Mouse (Mus musculus): Measurements from ENCODE around the gene Fam19a5. TPM values are rescaled to one million over a fixed set of nuclear protein-coding genes. Genes with fewer than 3 reads are reported as not detected.

Fam19a5 gene
- polyA plus RNA-seq, 1 experiment = 98.1 TPM

DNA sequence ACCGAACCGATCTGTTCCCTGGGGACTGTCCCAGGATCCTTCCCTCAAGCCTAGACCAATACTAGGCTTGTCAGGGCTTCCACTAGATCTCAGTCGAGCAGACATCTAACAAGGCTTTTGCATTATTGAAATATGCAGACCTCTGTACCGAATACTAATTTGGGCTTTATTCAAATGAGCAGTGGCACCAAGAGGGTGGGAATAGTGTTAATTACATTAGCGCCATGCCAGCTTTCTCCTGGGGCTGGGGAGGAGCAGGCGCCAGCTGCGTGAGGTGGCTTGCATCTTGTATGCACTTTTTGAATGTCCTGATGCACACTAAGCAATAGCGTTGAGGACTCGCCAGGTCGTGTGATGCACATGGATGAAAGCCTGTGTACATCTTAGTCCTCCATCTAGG is 46.9 kb downstream of the Fam19a5 start:
- DNase-seq (ENCODE audit: extremely low spot score in 1 of 2, low spot score in 1 of 2) = no peak

DNA sequence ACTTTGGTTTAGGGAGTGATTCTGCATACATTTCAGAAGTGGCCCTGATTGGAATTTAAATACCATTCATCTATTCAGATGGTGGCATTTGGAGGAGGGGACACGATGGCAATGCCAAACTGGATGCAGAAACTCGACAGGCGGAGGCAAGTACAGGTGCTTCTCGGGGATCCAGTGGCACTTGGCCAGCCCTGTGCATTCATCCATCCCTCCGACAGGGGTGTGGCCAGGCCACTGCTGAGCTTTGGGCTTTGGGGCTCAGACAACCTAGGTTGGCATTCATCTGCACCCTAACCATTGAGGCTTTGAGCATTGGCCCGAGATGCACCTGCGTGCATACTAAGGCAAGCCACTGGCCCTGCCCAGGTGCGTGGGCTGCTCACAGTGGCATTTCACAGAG is 52.6 kb downstream of the Fam19a5 start:
- no peak for DNase-seq (ENCODE audit: extremely low spot score in 1 of 2, low spot score in 1 of 2)

DNA sequence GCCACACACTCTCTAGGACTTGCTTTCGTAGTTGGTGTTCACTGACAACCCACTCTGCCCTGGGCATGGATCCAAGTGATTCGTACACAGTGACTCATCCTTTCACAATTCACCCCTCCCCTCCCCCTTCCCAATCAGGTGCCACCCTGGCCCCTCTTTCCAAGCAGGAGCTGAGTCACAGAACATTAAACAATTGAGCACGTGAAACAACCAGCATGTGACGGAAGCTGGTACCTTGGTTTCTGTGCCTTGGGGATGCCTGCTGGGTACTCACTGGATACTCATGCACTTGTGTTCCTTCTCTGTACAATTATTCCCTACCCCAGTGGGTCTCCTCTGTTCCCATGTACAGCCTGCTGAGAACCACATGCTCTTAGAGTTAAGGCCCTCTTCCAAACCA is 53.0 kb downstream of the Fam19a5 start:
- peak; percentile 55 to 83 for DNase-seq (ENCODE audit: extremely low spot score in 1 of 2, low spot score in 1 of 2)

DNA sequence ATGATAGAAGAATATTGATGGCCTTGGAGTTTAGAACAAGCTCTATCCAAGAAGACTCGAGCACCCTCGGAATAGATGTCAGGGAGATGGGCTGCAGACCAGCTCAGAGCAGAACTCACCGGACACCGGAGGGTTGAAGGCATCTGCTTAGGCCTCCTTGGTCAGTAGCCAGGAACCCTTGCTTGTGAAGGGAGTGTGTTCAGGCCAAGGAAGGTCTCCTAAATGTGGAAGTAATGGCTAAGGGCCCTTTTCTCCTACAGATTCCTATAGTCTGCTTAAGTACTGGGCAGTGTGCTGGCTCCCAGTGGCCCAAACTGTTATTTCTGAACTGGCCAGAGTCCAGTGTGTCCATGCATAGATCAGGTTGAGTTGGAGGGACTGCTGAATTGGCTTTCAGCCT is 53.7 kb downstream of the Fam19a5 start:
- DNase-seq (ENCODE audit: extremely low spot score in 1 of 2, low spot score in 1 of 2) = no peak

DNA sequence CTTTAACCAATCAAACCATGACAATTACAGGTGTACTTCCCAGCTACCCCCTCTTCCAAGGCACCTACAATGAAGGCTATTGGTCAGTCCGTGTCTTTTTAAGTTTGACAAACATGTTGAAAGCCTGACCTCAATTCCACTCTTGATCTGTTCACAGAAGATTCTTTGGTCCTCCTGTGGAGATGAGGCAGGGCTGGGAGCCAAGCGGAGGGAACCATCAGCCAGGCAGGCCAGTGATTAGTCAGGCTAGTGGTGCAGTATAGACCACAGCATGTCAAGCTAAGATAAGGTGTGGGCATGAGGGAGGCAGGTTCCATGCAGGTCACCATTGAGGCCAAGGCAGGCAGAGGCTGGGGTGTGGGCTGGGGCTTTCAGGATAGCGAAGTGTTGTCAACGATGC is 54.5 kb downstream of the Fam19a5 start:
- DNase-seq (ENCODE audit: extremely low spot score in 1 of 2, low spot score in 1 of 2) = no peak

- DNase-seq (ENCODE audit: extremely low spot score in 1 of 2, low spot score in 1 of 2) = no peak
Observed at GRCm38 (mm10) chr15:87603316-87603715, 59.2 kb downstream of the Fam19a5 start.

DNA sequence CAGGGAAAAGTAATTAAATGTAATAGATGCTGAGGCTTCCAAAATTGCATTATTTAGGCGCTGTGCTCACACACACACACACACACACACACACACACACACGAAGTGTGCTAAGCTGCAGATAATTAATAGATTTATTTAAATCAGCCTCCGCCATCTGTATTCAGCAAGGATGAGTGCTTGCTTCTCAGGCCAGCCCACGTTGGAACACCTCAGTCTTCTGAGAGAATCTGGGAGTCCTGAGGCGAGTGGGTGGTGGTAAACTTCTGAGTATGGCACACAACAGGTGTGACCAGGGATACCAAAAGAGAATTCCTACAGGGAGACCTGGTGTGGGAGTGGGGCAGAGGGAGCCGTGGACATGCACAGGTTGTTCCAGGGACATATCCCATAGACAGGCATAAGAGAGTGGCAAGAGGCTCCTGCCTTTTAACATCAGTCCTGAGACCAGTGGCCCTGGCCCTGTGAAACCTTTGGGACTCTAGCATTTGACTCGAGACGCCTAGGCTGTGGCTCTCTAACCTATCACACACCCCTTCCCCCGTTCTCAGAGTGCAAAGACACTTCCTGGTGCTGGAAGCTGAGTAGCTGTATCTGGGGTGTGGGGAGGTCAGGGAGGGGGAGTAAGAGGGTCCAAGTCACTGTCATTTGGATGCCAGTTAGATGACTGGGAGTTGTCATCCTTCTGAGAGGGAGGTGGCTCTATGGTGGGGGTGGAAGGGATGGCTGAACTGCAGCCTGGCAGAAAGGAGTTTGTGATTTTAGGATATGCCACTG is 61.6 kb downstream of the Fam19a5 start:
- no peak for DNase-seq (ENCODE audit: extremely low spot score in 1 of 2, low spot score in 1 of 2)

GRCm38 (mm10) chr15:87606702-87607101 is 62.6 kb downstream of the Fam19a5 start:
- DNase-seq (ENCODE audit: extremely low spot score in 1 of 2, low spot score in 1 of 2) = peak in 1 of 2 experiments; percentile 47

DNA sequence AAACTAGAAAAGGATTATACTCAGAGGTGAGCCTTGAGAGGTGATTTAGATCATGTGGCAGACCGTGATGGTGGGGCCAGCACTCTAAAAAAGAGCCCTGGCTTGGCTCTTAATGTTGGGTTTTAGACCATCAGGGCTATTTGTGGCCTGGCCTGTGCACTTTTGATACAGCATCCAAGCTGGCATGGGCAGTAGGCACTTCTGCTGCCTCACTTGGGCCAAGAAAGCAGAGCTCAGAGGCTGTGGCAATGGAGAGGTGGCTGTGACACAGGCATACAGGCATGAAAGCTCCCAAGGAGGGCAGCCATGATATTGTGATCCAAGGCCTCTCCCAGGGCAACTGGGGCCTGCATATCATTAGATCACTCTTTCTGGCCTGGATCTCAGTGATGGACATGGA is 65.1 kb downstream of the Fam19a5 start:
- DNase-seq (ENCODE audit: extremely low spot score in 1 of 2, low spot score in 1 of 2) = no peak

DNA sequence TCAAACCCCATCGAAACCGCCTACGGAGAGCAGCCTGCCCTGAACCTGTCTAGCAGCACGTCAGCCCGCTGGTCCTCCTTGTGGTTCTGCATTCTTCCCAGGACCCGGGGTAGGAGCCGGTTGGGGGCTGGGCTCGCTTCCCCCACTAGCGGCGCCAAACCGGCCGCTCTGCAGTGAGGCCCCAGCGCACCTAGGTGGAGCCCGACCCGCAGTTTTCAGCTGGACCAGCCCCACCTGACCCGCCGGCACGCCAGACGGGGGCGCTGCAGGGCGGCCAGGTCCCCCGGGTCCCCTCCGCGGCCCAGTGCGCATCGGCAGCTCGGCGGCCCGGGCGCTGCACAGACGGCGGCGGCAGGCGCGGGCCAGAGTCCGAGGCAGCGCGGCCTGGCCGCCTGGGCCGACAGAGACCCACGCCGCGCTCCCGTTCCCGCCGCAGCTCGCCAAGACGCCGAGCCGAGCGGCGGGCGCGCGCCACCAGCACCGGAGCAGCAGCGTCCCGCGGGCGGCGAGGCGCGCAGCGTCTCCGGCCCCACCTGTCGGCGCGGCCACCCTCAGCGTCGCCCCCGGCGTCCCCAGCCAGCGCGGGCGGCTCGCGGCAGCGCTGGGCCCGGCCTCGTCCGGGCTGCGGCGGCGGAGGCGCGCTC is 80.0 kb downstream of the Fam19a5 start:
- DNase-seq (ENCODE audit: extremely low spot score in 1 of 2, low spot score in 1 of 2) = peak; percentile 66 to 89

DNA sequence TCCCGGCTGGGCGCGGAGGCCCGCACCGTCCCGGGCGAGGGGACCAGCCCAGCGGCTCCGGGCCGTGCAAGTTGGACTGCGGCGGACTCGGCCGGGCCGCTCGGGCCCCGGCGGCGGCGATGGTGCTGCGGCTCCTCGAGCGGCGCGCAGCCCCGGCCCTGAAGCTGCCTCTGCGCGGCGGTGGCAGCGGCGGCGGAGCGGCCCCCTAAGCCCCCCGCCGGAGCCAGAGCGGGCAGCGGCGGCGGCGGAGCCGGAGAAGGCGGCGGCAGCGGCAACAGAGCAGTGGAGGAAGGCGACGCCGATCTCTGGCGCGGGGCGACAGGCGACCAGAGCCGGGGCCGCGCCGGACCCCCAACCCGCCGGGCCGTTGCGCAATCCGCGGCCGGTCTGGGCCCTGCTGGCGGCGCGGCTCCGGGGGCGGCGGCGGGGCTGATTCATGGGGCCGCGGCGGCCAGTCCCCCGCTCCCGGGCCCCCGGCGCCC is 80.6 kb downstream of the Fam19a5 start:
- no peak for DNase-seq (ENCODE audit: extremely low spot score in 1 of 2, low spot score in 1 of 2)

DNA sequence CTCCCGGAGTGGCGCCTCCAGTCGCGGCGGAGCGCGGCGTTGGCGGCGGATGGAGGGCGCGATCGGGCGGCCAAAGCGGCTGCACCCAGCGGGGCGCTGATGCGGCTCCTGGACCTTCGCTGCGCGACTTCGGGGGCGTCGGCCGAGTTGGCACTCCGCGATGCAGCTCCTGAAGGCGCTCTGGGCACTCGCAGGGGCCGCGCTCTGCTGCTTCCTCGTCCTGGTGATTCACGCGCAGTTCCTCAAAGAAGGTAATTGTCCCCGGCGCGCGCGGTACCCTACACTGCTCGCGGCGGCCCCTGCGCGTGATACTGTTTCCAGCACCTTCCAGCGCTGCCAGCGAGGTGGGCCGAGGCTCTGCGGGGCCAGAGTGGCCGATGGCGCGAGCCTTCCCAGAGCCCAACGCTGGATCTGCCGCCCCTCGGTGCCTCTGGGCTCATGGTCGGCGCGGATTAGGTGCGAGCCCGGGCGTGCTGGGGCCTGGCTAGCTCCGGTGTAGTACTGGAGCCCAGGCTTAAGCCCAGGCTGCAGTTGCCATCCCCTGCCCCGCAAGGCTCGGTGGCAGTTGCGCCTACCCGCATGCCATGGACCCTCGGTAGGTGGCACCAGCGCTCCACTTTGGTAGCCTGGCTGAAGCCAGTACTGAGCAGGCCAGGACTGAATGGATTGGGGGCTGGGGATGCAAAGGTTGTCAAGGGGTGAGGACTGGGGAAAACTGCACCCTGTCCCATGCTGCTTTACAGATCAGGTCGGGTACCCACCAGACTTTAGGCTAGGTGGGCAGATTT is 81.3 kb downstream of the Fam19a5 start:
- DNase-seq (ENCODE audit: extremely low spot score in 1 of 2, low spot score in 1 of 2) = peak; percentile 71 to 97

DNA sequence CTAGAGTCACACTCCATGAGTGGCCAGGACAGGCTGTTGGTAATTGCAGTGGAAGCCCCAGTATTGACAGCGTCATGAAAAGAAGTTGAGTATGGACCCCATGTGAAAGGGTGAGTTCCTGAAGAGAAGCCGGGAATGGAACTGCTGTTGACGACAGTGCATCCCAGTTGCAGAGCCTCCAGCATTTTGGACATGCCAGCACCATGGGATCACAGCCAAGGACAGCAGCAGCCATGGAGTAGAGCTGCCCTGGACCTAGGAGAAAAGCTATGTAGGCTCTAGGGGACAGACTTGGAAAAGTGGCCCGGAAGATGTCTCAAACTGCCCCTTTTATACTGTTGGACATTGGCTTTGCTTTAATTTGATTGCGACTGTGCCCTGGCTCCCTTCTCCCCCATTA is 91.2 kb downstream of the Fam19a5 start:
- no peak for DNase-seq (ENCODE audit: extremely low spot score in 1 of 2, low spot score in 1 of 2)

DNA sequence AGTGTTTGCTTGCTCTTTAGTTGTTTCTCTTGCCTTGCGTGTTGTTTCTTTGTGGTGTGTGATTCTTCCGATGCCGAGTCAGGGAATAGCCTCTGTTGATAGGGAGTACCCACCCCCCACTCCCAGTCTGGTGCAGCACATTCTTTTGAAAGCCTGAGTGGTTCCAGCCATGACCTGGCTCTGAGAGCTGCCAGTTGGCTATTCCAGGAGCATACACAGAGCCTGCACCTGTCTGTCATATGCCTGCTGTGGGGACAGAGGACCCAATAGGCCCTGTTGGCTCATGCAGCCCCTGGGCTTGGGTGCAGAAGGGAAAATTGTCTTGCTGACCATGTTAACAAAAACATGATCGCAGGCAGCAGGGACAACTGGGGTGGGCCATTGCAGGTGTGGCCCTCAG is 92.3 kb downstream of the Fam19a5 start:
- no peak for DNase-seq (ENCODE audit: extremely low spot score in 1 of 2, low spot score in 1 of 2)

GRCm38 (mm10) chr15:87637234-87637633 is 93.1 kb downstream of the Fam19a5 start:
- no peak for DNase-seq (ENCODE audit: extremely low spot score in 1 of 2, low spot score in 1 of 2)

DNA sequence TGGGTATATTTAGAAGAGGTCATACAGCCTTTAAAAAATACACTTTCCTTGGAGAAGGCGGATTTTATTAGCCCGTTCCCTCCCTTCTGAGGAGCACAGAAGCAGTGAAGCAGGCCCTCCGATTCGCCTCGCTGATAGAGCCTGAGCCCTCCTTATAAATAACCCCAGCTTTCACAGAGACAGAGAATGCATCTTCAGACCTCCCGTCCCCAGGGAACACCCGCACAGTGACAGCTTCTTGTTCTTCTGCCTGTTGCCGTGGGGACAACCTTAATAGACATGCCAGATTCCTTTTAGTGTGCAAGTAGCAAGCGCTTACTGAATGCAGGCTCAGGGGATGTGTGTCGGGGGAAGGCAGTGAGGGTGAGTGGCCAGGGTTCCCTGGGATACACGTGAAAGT is 94.2 kb downstream of the Fam19a5 start:
- DNase-seq (ENCODE audit: extremely low spot score in 1 of 2, low spot score in 1 of 2) = no peak

DNA sequence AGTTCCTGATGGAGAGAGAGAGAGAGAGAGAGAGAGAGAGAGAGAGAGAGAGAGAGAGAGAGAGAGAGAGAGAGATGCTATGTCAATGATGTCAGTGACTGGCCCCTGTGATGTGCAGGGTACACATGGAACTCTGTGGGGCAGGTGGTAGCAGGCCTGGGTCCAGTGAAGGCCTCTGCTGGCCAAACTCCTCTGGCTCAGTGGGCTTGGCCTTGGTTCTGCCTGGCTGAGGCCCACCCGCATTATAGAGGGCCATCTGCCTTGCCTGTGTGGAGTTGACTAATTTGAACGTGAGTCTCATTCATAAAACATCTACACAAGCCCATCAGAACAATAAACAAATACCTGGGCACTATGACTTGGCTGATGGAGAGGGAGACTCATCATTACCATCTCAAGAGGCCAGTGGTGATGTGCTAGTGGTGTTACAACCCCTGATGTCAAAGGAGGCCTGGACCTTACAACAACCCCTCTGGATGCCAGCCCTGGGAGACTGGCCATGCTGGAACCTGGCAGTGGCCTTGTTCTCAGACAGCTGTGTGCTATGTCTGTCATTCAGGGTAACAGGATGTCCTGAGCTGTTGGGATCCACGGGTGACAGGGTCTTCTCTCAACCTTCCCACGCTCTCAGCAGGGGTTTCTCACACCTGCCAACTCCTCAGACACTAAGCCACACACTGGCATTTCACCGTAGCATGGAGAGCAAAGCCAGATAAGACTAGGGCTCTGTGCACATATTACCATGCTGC is 102.4 kb downstream of the Fam19a5 start:
- no peak for DNase-seq (ENCODE audit: extremely low spot score in 1 of 2, low spot score in 1 of 2)

DNA sequence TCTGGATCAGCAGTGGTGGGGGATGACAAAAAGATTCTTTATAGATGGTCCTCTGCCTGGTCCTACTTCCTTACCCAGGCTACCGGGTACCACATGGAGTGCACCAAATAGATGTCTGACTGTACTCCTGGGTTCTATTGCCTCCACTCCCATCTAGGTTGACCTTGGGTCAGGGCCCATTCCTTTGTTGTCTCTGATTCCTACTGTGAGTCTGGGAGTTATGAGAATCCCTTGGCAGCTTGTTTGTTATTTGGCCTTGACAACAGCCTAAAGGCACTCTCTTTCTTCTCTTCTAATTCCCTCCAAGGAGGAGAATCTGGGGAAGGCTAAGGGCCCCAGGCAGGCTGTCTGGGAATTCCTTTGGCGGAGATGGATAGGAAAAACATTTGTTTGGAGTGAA is 105.6 kb downstream of the Fam19a5 start:
- no peak for DNase-seq (ENCODE audit: extremely low spot score in 1 of 2, low spot score in 1 of 2)

- no peak for DNase-seq (ENCODE audit: extremely low spot score in 1 of 2, low spot score in 1 of 2)
Observed at GRCm38 (mm10) chr15:87654551-87654950, 110.5 kb downstream of the Fam19a5 start.

- DNase-seq (ENCODE audit: extremely low spot score in 1 of 2, low spot score in 1 of 2) = no peak
Observed at GRCm38 (mm10) chr15:87656496-87657155, 112.5 kb downstream of the Fam19a5 start.

Data from frontal cortex, adult 2 months (tissue).